Mouse (Mus musculus) hindbrain, embryonic 15.5 days (tissue): Measurements from ENCODE around the gene Olfr566. TPM values are rescaled to one million over a fixed set of nuclear protein-coding genes. Genes with fewer than 3 reads are reported as not detected.

ENCODE experiments used
- ATAC-seq: fragments of 200-750 bp; cut with Nextera tagmentation; 2 replicates; pipeline ENCODE4 v1.8.0; 2017; ENCODE audit warnings: low read depth, moderate number of reproducible peaks, moderate TSS enrichment; ENCODE audit not compliant: low FRiP score
- H3K27ac ChIP-seq: fragments of 300-500 bp; sonication (generic); replicated peaks from 2 replicates; pipeline ENCODE4 v1.5.1; 2015; ENCODE audit warnings: mild to moderate bottlenecking, inconsistent platforms
- H3K27me3 ChIP-seq: fragments of 300-500 bp; sonication (generic); 2 replicates; pipeline ENCODE4 v1.6.1; 2015; ENCODE audit warnings: control low read depth, inconsistent platforms
- H3K36me3 ChIP-seq: fragments of 300-500 bp; sonication (generic); 2 replicates; pipeline ENCODE4 v1.6.1; 2015; ENCODE audit warnings: control low read depth, inconsistent platforms
- H3K4me1 ChIP-seq: fragments of 300-500 bp; sonication (generic); replicated peaks from 2 replicates; pipeline ENCODE4 v1.6.1; 2015; ENCODE audit warnings: control low read depth, inconsistent platforms
- H3K4me2 ChIP-seq: fragments of 300-500 bp; sonication (generic); 2 replicates; pipeline ENCODE4 v1.6.1; 2015; ENCODE audit warnings: moderate library complexity, mild to moderate bottlenecking, inconsistent platforms
- H3K4me3 ChIP-seq: fragments of 300-500 bp; sonication (generic); 2 replicates; pipeline ENCODE4 v1.5.1; 2015; ENCODE audit warnings: mild to moderate bottlenecking, inconsistent platforms
- H3K9ac ChIP-seq: fragments of 300-500 bp; sonication (generic); 2 replicates; pipeline ENCODE4 v1.6.1; 2015; ENCODE audit warnings: inconsistent platforms
- H3K9me3 ChIP-seq: fragments of 300-500 bp; sonication (generic); 2 replicates; pipeline ENCODE4 v1.6.1; 2016; ENCODE audit warnings: control low read depth, inconsistent platforms
- WGBS: fragments of 180-500 bp; shearing (Covaris S2); methylation state at CpG from one replicate; pipeline ENCODE4 v1.1.7; 2015; 5-methylcytosine and 5-hydroxymethylcytosine counted together
- polyA plus RNA-seq: library from polyadenylated mRNA; unstranded; fragments of >200 nt; fragmentation: Nextera tagmentation; extraction: Ambion mirVana; gene quantifications from 2 replicates; pipeline ENCODE4 v1.2.1, GENCODE M21; 2015

Gene Olfr566
- polyA plus RNA-seq: not detected in 2 replicates

- WGBS: 79% methylated on average over 1 of the region's 1 CpGs
- no peaks in the 10 kb centered on the region for H3K27me3 ChIP-seq
- H3K4me1 ChIP-seq: no peaks in the 10 kb centered on the region
- ATAC-seq: no peak
- no peak within 1 kb of the TSS for H3K4me2 ChIP-seq
- no peaks in the 10 kb centered on the region for H3K9me3 ChIP-seq
- no peak within 1 kb of the TSS for H3K27ac ChIP-seq
- no peak within 1 kb of the TSS for H3K9ac ChIP-seq
- no peaks in the 10 kb centered on the region for H3K36me3 ChIP-seq
- H3K4me3 ChIP-seq: no peak within 1 kb of the TSS
These were observed at the start of gene Olfr566 for GRCm38 (mm10) chr7:102858665-102859064. TSS of gene Olfr566 (minus strand) at chr7:102858765.

DNA sequence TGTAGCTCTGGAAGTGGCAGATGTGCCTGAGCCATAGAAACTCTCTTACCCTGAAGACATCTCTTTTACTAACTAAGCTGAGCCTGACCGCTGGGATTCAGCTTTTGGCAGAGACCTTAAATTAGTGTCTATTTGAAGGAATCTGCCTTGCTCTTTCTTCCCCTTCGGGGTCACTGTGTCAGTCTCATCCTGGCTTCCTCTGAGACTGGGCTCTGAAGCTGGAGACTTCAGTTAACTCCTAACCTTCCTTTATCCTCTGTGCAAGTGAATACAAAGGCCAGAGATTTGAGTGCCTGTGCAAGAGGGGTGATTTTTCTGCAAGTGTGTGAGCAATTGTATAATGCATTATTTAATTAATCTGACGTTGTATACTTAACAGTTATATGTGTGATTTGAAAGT, 32.2 kb upstream of the Olfr566 start, which contains the start of gene Olfr569:
TSS of gene Olfr569 (minus strand) at position 101 of the 400 bp plus-strand sequence.
- 78% methylated on average over 3 of the region's 3 CpGs for WGBS
- no peak for ATAC-seq
- no peaks in the 10 kb centered on the region for H3K9me3 ChIP-seq
- no peak within 1 kb of the TSS for H3K27ac ChIP-seq
- no peak within 1 kb of the TSS for H3K9ac ChIP-seq
- no peaks in the 10 kb centered on the region for H3K36me3 ChIP-seq
- H3K27me3 ChIP-seq: no peaks in the 10 kb centered on the region
- H3K4me2 ChIP-seq: no peak within 1 kb of the TSS
- H3K4me3 ChIP-seq: no peak within 1 kb of the TSS
- H3K4me1 ChIP-seq: no peaks in the 10 kb centered on the region

GRCm38 (mm10) chr7:102876822-102877221, 18.3 kb upstream of the Olfr566 start, which contains the start of gene Olfr568:
TSS of gene Olfr568 (plus strand) at chr7:102877122.
- no peak for ATAC-seq
- no peak within 1 kb of the TSS for H3K27ac ChIP-seq
- H3K4me2 ChIP-seq: no peak within 1 kb of the TSS
- no peaks in the 10 kb centered on the region for H3K27me3 ChIP-seq
- no peak within 1 kb of the TSS for H3K9ac ChIP-seq
- no peaks in the 10 kb centered on the region for H3K4me1 ChIP-seq
- no peaks in the 10 kb centered on the region for H3K9me3 ChIP-seq
- no peak within 1 kb of the TSS for H3K4me3 ChIP-seq
- no peaks in the 10 kb centered on the region for H3K36me3 ChIP-seq

DNA sequence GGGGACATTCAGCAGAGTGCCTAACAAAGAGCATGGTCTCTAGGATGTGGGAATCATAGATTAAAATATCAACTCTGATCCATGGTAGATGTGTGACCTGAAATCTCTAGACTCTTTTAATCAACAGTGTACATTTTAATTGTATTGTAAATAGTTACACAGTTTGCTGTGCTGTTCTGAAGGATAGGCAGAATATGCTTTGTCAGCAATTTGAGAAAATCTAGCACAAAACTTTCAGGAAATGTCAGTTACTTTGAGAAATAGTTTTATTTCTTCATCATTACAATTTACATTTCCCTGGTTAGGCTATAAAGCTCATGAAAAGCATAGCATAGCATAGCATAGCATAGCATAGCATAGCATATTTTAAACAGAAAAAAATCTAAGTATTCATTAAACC, 2.8 kb downstream of the Olfr566 start:
- Histone ChIP-seq H3K36me3 (no peaks in the 10 kb centered on the region), H3K9me3 (no peaks in the 10 kb centered on the region), H3K27ac (no peak overlapping the region), H3K4me1 (no peaks in the 10 kb centered on the region), H3K27me3 (no peaks in the 10 kb centered on the region), H3K4me2 (no peak overlapping the region), H3K4me3 (no peak overlapping the region), H3K9ac (no peak overlapping the region)
- no peak for ATAC-seq

Other genes starting within 250 kb of the Olfr566 start
- gene Olfr553, start 240.5 kb downstream of the Olfr566 start, polyA plus RNA-seq: not detected in 2 replicates
- not detected in 2 replicates for gene Olfr554, start 220.3 kb downstream of the Olfr566 start, polyA plus RNA-seq
- gene Olfr555, start 199.9 kb downstream of the Olfr566 start, polyA plus RNA-seq: not detected in 2 replicates
- not detected in 2 replicates for gene Olfr556, start 193.9 kb downstream of the Olfr566 start, polyA plus RNA-seq
- 6.5 and 7.0 TPM in 2 replicates for gene Trim68, start 171.4 kb downstream of the Olfr566 start, polyA plus RNA-seq
- not detected in 2 replicates for gene Olfr557, start 162.9 kb downstream of the Olfr566 start, polyA plus RNA-seq
- gene Olfr558, start 156.6 kb downstream of the Olfr566 start, polyA plus RNA-seq: 0.13 and 0.14 TPM in 2 replicates
- gene Olfr33, start 139.7 kb downstream of the Olfr566 start, polyA plus RNA-seq: not detected in 2 replicates
- not detected in 2 replicates for gene Olfr559, start 131.3 kb downstream of the Olfr566 start, polyA plus RNA-seq
- not detected in 2 replicates for gene Olfr560, start 99.4 kb downstream of the Olfr566 start, polyA plus RNA-seq
- 0.12 TPM in 1 of 2 replicates, not detected in the other for gene Olfr78, start 99.3 kb downstream of the Olfr566 start, polyA plus RNA-seq
- not detected in 2 replicates for gene Olfr561, start 87.5 kb downstream of the Olfr566 start, polyA plus RNA-seq
- not detected in 2 replicates for gene Olfr564, start 55.3 kb downstream of the Olfr566 start, polyA plus RNA-seq
- gene Olfr568, start 18.4 kb upstream of the Olfr566 start, polyA plus RNA-seq: not detected in 2 replicates
- not detected in 2 replicates for gene Olfr569, start 32.1 kb upstream of the Olfr566 start, polyA plus RNA-seq
- gene Olfr570, start 35.8 kb upstream of the Olfr566 start, polyA plus RNA-seq: 0.14 TPM in 1 of 2 replicates, not detected in the other
- not detected in 2 replicates for gene Olfr571, start 58.8 kb upstream of the Olfr566 start, polyA plus RNA-seq
- gene Olfr572, start 65.6 kb upstream of the Olfr566 start, polyA plus RNA-seq: not detected in 2 replicates
- gene Olfr573-ps1, start 83.8 kb upstream of the Olfr566 start, polyA plus RNA-seq: not detected in 2 replicates
- gene Olfr574, start 89.7 kb upstream of the Olfr566 start, polyA plus RNA-seq: not detected in 2 replicates
- not detected in 2 replicates for gene Olfr575, start 100.0 kb upstream of the Olfr566 start, polyA plus RNA-seq
- gene Olfr576, start 103.9 kb upstream of the Olfr566 start, polyA plus RNA-seq: not detected in 2 replicates
- not detected in 2 replicates for gene Olfr577, start 117.2 kb upstream of the Olfr566 start, polyA plus RNA-seq
- gene Olfr578, start 130.6 kb upstream of the Olfr566 start, polyA plus RNA-seq: not detected in 2 replicates
- not detected in 2 replicates for gene Olfr582, start 179.3 kb upstream of the Olfr566 start, polyA plus RNA-seq
- gene Olfr583, start 192.5 kb upstream of the Olfr566 start, polyA plus RNA-seq: not detected in 2 replicates
- not detected in 2 replicates for gene Olfr584, start 223.1 kb upstream of the Olfr566 start, polyA plus RNA-seq
- gene Olfr585, start 239.0 kb upstream of the Olfr566 start, polyA plus RNA-seq: not detected in 2 replicates